In genomic region chr4:135758331-135758730, GRCm38 (mm10) we compare ENCODE assay signal across 17 mouse cellular contexts. TPM values are rescaled to one million over a fixed set of nuclear protein-coding genes. Genes with fewer than 3 reads are reported as not detected.
A peak's percentile ranks its signal among the peaks of the same experiment; 100 is the strongest.
DNase-seq lines count a peak whose midpoint lies in the region; ATAC-seq and TF ChIP-seq lines count a peak whose summit lies in the region.
"Had no signal": no experiment of that assay in that cellular context is flagged by ENCODE, and none has a peak within 500 bp of the region (broad histone marks: within the 10 kb centered on the region; RNA-seq: fewer than 3 reads in every experiment).

No protein-coding gene starts in this region.

- WGBS in forebrain, postnatal 0 days = 33% methylated on average over 4 of the region's 4 CpGs
- 31% methylated on average over 4 of the region's 4 CpGs for WGBS in forebrain, embryonic 14.5 days

- TF ChIP-seq CTCF in forebrain, postnatal 0 days (IDR thresholded peaks at IDR 0.05; ENCODE audit: low read depth) = peak; percentile 31
- TF ChIP-seq CTCF in left cerebral cortex, adult 2 months (IDR thresholded peaks at IDR 0.05) = peak; percentile 18

- no peak overlapping the region for H3K4me2 ChIP-seq in forebrain, postnatal 0 days (ENCODE audit: low read depth)
- no peak overlapping the region for H3K4me2 ChIP-seq in forebrain, embryonic 14.5 days (ENCODE audit: low read length)
- H3K4me2 ChIP-seq: kidney, embryonic 15.5 days; lung, embryonic 15.5 days; midbrain, embryonic 13.5 days had no signal

- ATAC-seq in forebrain, postnatal 0 days = no peak
- no peak for ATAC-seq in forebrain, embryonic 14.5 days
- ATAC-seq in monocyte, adult 5-6 weeks (replicated peaks; ENCODE audit: insufficient number of reproducible peaks, low FRiP score, low TSS enrichment, poor library complexity, severe bottlenecking) = no peak
- ATAC-seq: activated CD4-positive, CD25-positive, alpha-beta regulatory T cell, adult 4 months; midbrain, embryonic 13.5 days had no signal

- H3K9me3 ChIP-seq in forebrain, postnatal 0 days (ENCODE audit: low read length) = 0 out of 2 replicates have a peak, but pooled peaks cover 3% of the 10 kb centered on the region
- 0 out of 2 replicates have a peak, but pooled peaks cover 3% of the 10 kb centered on the region for H3K9me3 ChIP-seq in forebrain, embryonic 14.5 days (replicated peaks; ENCODE audit: control insufficient read depth, low read length)

- no peak overlapping the region for H3K4me3 ChIP-seq in forebrain, postnatal 0 days (ENCODE audit: low read depth, low read length)
- H3K4me3 ChIP-seq in forebrain, embryonic 14.5 days (ENCODE audit: low read depth, low read length) = no peak overlapping the region
- H3K4me3 ChIP-seq in left cerebral cortex, adult 2 months = no peak overlapping the region
- H3K4me3 ChIP-seq: kidney, embryonic 15.5 days; lung, embryonic 15.5 days; midbrain, embryonic 13.5 days had no signal

- DNase-seq in forebrain, postnatal 0 days = no peak
- no peak for DNase-seq in forebrain, embryonic 14.5 days (ENCODE audit: low spot score)
- DNase-seq in left cerebral cortex, adult 2 months (ENCODE audit: extremely low spot score in 1 of 2, low spot score in 2 of 2) = no peak
- no peak for DNase-seq in left cerebral cortex, postnatal 14 days (ENCODE audit: low spot score in 2 of 2)
- DNase-seq in 3T3-L1 (ENCODE audit: low read depth, low spot score) (peak; percentile 24), WW6 (ENCODE audit: low read depth, low spot score) (peak; percentile 28)
- no peak for DNase-seq in left cerebral cortex, postnatal 4 days
- DNase-seq: gastrocnemius, postnatal 25 days; heart, postnatal 36 days; thymus, adult 18-20 months had no signal

- H3K27me3 ChIP-seq in forebrain, postnatal 0 days (ENCODE audit: insufficient read depth, low read length) = no peaks in the 10 kb centered on the region
- no peaks in the 10 kb centered on the region for H3K27me3 ChIP-seq in forebrain, embryonic 14.5 days (replicated peaks; ENCODE audit: control insufficient read depth, insufficient read depth, low read length)
- H3K27me3 ChIP-seq: kidney, embryonic 15.5 days had no signal

- H3K9ac ChIP-seq in forebrain, postnatal 0 days = no peak overlapping the region
- no peak overlapping the region for H3K9ac ChIP-seq in forebrain, embryonic 14.5 days (ENCODE audit: low read length)
- H3K9ac ChIP-seq: kidney, embryonic 15.5 days; lung, embryonic 15.5 days; midbrain, embryonic 13.5 days had no signal

- H3K4me1 ChIP-seq in forebrain, postnatal 0 days (ENCODE audit: insufficient read depth) = no peaks in the 10 kb centered on the region
- no peaks in the 10 kb centered on the region for H3K4me1 ChIP-seq in forebrain, embryonic 14.5 days (ENCODE audit: control insufficient read depth, insufficient read depth, low read length)
- H3K4me1 ChIP-seq: lung, embryonic 15.5 days had no signal

- intact Hi-C loops in left cerebral cortex, adult 2 months (cut with DNase I) = loop anchor here (5.0 kb wide), 1 partner anchor 76 kb away; no protein-coding TSS in a partner anchor
- intact Hi-C loops in left cerebral cortex, postnatal 14 days (cut with DNase I) = no loop called here
- intact Hi-C loops in left cerebral cortex, postnatal 4 days (cut with DNase I) = no loop called here

- H3K27ac ChIP-seq in forebrain, postnatal 0 days (ENCODE audit: low read depth, low read length) = no peak overlapping the region
- no peak overlapping the region for H3K27ac ChIP-seq in forebrain, embryonic 14.5 days (ENCODE audit: low read depth, low read length)
- H3K27ac ChIP-seq in left cerebral cortex, adult 2 months = no peak overlapping the region
- H3K27ac ChIP-seq: kidney, embryonic 15.5 days; lung, embryonic 15.5 days; midbrain, embryonic 13.5 days had no signal

- no peaks in the 10 kb centered on the region for H3K36me3 ChIP-seq in forebrain, postnatal 0 days (ENCODE audit: insufficient read depth)
- no peaks in the 10 kb centered on the region for H3K36me3 ChIP-seq in forebrain, embryonic 14.5 days (ENCODE audit: control insufficient read depth, insufficient read depth, low read length)
- H3K36me3 ChIP-seq: kidney, embryonic 15.5 days; lung, embryonic 15.5 days; midbrain, embryonic 13.5 days had no signal

RNA-seq across cellular contexts. Expression of gene Myom3, which starts 1.2 kb away (rescaled TPM):
- total RNA-seq in forebrain, postnatal 0 days (2014; rRNA removed) = 1.1 and 1.4 TPM in 2 replicates
- 1.7 and 2.6 TPM in 2 replicates for polyA plus RNA-seq in forebrain, postnatal 0 days (2015; fragmentation: Nextera tagmentation; extraction: Ambion mirVana)
- 0.17 and 0.22 TPM in 2 replicates for polyA plus RNA-seq in forebrain, embryonic 14.5 days (2014; fragmentation: Nextera tagmentation; extraction: Ambion mirVana)
- total RNA-seq in left cerebral cortex, adult 2 months (2021) = 1 to 10 TPM in 1 of 2 experiments, under 1 TPM in 1; 0.96 to 1.4 TPM
- total RNA-seq in left cerebral cortex, postnatal 14 days (2021) = 1 to 10 TPM; 2.0 to 2.1 TPM
- total RNA-seq in monocyte, adult 5-6 weeks (2017) = not detected in 3 replicates
- total RNA-seq in left cerebral cortex, postnatal 4 days (2021) = under 1 TPM; 0.81 to 0.86 TPM
- total RNA-seq: common myeloid progenitor, adult 5-6 weeks had no signal
- polyA plus RNA-seq: activated CD4-positive, CD25-positive, alpha-beta regulatory T cell, adult 4 months; forebrain, embryonic 11.5 days had no signal

RNA-seq across cellular contexts. Expression of gene Il22ra1, which starts 30.4 kb away (rescaled TPM):
- total RNA-seq in forebrain, postnatal 0 days (2014; rRNA removed) = 0.62 TPM in 1 of 2 replicates, not detected in the other
- polyA plus RNA-seq in forebrain, postnatal 0 days (2015; fragmentation: Nextera tagmentation; extraction: Ambion mirVana) = not detected in 2 replicates
- polyA plus RNA-seq in forebrain, embryonic 14.5 days (2014; fragmentation: Nextera tagmentation; extraction: Ambion mirVana) = not detected in 2 replicates
- under 1 TPM in 1 of 2 experiments, not detected in 1; 0.14 TPM for total RNA-seq in left cerebral cortex, adult 2 months (2021)
- under 1 TPM; 0.42 to 0.70 TPM for total RNA-seq in left cerebral cortex, postnatal 14 days (2021)
- total RNA-seq in monocyte, adult 5-6 weeks (2017) = not detected in 3 replicates
- total RNA-seq in left cerebral cortex, postnatal 4 days (2021) = under 1 TPM; 0.24 to 0.26 TPM
- total RNA-seq: common myeloid progenitor, adult 5-6 weeks had no signal
- polyA plus RNA-seq: activated CD4-positive, CD25-positive, alpha-beta regulatory T cell, adult 4 months; forebrain, embryonic 11.5 days; midbrain, embryonic 13.5 days had no signal

Comparison
In these comparisons a context has a peak if more than half of its experiments do, and no peak if none do; other contexts are left out.
1. DNase-seq: peak in 3T3-L1 (single experiment) and WW6 (single experiment); none in forebrain, postnatal 0 days (single experiment), forebrain, embryonic 14.5 days (single experiment), left cerebral cortex, adult 2 months (0 of 2), left cerebral cortex, postnatal 14 days (0 of 2) and left cerebral cortex, postnatal 4 days (single experiment).